Mouse (Mus musculus): Measurements from ENCODE around the gene Kdm4d. TPM values are rescaled to one million over a fixed set of nuclear protein-coding genes. Genes with fewer than 3 reads are reported as not detected.

The Kdm4d gene
- polyA plus RNA-seq (2014; fragmentation: Illumina TruSeq; extraction: RNeasy Lipid Tissue Mini Kit (QIAGEN cat#74804); ENCODE audit: low replicate concordance), result not detected

GRCm38 (mm10) chr9:14500023-14500915 is at the start of gene Kdm4d, which contains the start of gene Cwc15:
TSS of gene Kdm4d (minus strand) at chr9:14500482.
TSS of gene Cwc15 (plus strand) at chr9:14500617.

Other genes with a start within 250 kb of the Kdm4d start
- gene Sesn3, start 225.4 kb downstream of the Kdm4d start, polyA plus RNA-seq (2014; fragmentation: Illumina TruSeq; extraction: RNeasy Lipid Tissue Mini Kit (QIAGEN cat#74804); ENCODE audit: low replicate concordance), result 10.3 TPM
- 9.8 TPM for gene Endod1, start 119.0 kb downstream of the Kdm4d start, polyA plus RNA-seq (2014; fragmentation: Illumina TruSeq; extraction: RNeasy Lipid Tissue Mini Kit (QIAGEN cat#74804); ENCODE audit: low replicate concordance)
- 180 TPM for gene Cwc15, start 135 bp upstream of the Kdm4d start, polyA plus RNA-seq (2014; fragmentation: Illumina TruSeq; extraction: RNeasy Lipid Tissue Mini Kit (QIAGEN cat#74804); ENCODE audit: low replicate concordance)
- gene Amotl1, start 144.6 kb upstream of the Kdm4d start, polyA plus RNA-seq (2014; fragmentation: Illumina TruSeq; extraction: RNeasy Lipid Tissue Mini Kit (QIAGEN cat#74804); ENCODE audit: low replicate concordance), result 2.0 TPM
- 0.93 TPM for gene Piwil4, start 240.3 kb upstream of the Kdm4d start, polyA plus RNA-seq (2014; fragmentation: Illumina TruSeq; extraction: RNeasy Lipid Tissue Mini Kit (QIAGEN cat#74804); ENCODE audit: low replicate concordance)

Measured in small intestine, adult 10 weeks (tissue).